Mouse (Mus musculus) bone marrow macrophage, adult 2 months (primary cell): Measurements from ENCODE around the gene Slc5a2.

ENCODE experiments used
- CTCF ChIP-seq: IDR thresholded peaks from 2 replicates; pipeline ENCODE4 v1.5.1; 2012; ENCODE audit warnings: low read depth, mild to moderate bottlenecking, low read length, moderate library complexity
- POLR2A ChIP-seq: IDR thresholded peaks from 2 replicates; pipeline ENCODE4 v1.6.1; 2012; ENCODE audit warnings: mild to moderate bottlenecking, low read depth, low read length, borderline replicate concordance

GRCm38 (mm10) chr7:128309216-128309615, 43.8 kb downstream of the Slc5a2 start:
- no peak for TF ChIP-seq POLR2A
- TF ChIP-seq CTCF: no peak
